Mouse (Mus musculus): ENCODE measurements around the gene Tnr.
"Not testable (repeated sequence)": the region's sequence is repeated elsewhere in the genome, so short reads cannot be mapped to it uniquely, and the experiment has no call there.

The Tnr gene

GRCm38 (mm10) chr1:159932092-159932491, 408.5 kb downstream of the Tnr start:
- no peak for DNase-seq (ENCODE audit: low read depth in 1 of 2, low spot score in 2 of 2)

- no peak for DNase-seq (ENCODE audit: low read depth in 1 of 2, low spot score in 2 of 2)
These were observed 409.0 kb downstream of the Tnr start for GRCm38 (mm10) chr1:159932598-159932997.

GRCm38 (mm10) chr1:159938449-159938848, 414.9 kb downstream of the Tnr start:
- DNase-seq (ENCODE audit: low read depth in 1 of 2, low spot score in 2 of 2) = no peak

DNA sequence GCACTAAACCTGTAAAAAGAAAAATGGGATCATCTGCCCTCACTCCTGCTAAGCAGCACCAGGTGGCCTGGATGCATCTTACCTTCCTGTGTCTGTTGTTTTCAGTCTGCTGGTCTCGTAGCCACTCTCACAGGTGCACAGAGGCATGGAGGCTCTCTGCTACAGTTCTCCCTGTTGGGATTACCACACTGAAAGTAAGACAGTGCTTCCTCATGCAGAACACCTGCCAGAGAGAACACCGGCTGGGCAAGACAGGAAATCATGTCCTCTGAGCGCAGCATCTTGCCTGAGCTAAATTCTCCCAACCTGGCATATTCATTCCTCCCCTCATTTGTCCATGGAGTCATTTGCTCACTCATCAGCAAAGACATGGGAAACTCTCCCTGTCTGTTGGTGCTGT, 415.8 kb downstream of the Tnr start:
- no peak for DNase-seq (ENCODE audit: low read depth in 1 of 2, low spot score in 2 of 2)

GRCm38 (mm10) chr1:159953526-159953925, 430.0 kb downstream of the Tnr start:
- DNase-seq (ENCODE audit: low read depth in 1 of 2, low spot score in 2 of 2) = no peak

- no peak for DNase-seq (ENCODE audit: low read depth in 1 of 2, low spot score in 2 of 2)
These were observed 439.8 kb downstream of the Tnr start for GRCm38 (mm10) chr1:159963351-159963750.

DNA sequence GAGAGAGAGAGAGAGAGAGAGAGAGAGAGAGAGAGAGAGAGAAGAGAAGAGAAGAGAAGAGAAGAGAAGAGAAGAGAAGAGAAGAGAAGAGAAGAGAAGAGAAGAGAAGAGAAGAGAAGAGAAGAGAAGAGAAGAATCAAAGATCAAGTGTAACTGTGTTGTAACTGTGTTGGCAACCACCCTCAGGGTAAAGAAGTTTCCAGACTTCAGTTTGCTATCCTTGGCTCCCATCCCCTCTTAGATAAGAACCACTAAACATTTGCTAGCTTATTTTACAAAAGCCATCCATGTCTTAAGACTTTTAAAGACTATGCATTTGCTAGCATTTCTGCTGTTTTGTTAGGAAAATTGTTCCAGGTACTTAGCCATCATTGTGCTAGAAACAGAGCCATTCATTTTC, 442.7 kb downstream of the Tnr start:
- not testable (repeated sequence) for DNase-seq (ENCODE audit: low read depth in 1 of 2, low spot score in 2 of 2)

GRCm38 (mm10) chr1:159968395-159968794, 444.8 kb downstream of the Tnr start:
- DNase-seq (ENCODE audit: low read depth in 1 of 2, low spot score in 2 of 2) = no peak

DNA sequence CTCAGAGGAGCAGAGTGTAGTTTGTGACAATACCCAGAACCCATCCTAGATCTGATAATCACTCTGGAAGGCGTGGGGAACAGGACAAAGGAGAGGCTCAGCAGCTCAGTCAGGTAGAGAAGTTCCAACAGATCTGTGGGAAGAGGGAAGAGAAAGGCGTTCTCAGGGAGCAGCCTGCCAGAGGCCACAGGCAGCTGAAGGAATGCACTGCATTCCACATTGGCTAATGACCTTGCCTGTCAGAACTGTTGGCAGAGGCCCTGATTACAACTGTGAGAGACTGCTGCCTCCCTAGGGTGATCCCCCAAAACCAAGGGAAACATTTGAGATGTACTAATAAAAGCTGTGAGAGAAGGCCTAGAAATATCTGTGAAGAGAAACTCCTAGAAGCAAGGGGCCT, 454.2 kb downstream of the Tnr start:
- no peak for DNase-seq (ENCODE audit: low read depth in 1 of 2, low spot score in 2 of 2)

DNA sequence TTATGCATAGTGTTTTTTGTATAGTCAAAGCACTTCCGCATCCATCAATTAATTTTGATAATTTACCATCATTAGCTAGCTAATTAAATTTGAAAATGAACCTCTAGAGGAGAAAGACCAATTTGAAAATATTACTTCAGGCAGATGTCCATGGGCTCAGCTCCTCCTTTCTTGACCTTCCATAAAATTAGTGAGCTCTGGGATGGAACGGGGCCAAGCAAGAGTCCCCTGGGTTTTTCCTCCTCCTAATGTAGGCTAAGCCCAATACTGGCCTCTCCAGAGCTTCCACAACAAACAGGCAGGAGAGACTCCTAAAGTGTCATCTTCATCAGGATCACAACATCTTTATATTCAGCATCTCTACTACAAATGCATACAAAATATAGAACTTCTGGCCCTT, 455.5 kb downstream of the Tnr start:
- DNase-seq (ENCODE audit: low read depth in 1 of 2, low spot score in 2 of 2) = no peak

- no peak for DNase-seq (ENCODE audit: low read depth in 1 of 2, low spot score in 2 of 2)
These were observed 456.8 kb downstream of the Tnr start for GRCm38 (mm10) chr1:159980355-159980754.

Measured in monocyte, adult 2 months (primary cell).